Mouse (Mus musculus): ENCODE measurements around the gene Prss28.

Gene Prss28

DNA sequence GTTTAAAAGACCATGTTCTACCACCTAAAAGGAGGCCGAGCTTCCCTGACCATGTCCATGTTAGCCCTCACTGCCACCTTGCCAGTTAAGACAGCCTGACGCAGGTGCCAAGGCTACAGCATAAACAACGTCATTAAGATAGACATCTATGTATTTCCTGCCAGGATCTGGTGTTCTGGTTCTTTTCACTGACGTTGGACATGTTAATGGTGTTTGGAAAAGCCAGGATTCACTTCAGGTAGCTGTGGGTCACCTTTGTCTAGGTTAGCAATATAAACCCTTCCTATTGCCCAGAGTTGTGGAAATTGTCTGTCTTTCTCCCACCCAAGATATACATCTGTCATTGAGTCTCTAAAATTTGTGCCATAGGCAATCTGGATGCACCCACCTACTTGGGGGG is at the start of gene Prss28:
TSS of gene Prss28 (plus strand) at position 301 of the 400 bp plus-strand sequence.
- DNase-seq, result no peak

GRCm38 (mm10) chr17:25264453-25264852 is 44.0 kb upstream of the Prss28 start:
- DNase-seq, result peak; percentile 35

GRCm38 (mm10) chr17:25270795-25271335 is 37.6 kb upstream of the Prss28 start:
- DNase-seq, result no peak

DNA sequence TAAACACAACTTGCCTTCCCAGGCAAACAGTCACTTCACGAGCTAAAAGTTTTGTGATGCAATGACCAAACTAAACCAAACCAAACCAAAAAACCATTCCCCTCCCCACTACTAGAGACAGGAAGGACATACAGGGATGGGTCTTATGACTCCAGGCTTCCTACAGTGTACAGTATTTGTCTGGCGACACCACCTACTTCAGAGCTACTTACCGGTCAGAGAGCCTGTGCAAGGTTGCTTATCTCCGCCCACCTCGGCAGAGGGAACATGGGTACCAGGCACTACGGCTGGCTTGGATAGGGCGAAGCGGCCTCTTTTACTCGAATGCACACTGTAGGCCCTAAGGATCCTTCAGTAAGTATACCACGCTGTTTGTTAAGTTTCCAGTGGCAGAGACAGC is 36.1 kb upstream of the Prss28 start:
- peak; percentile 36 for DNase-seq

GRCm38 (mm10) chr17:25272951-25273705 is 35.3 kb upstream of the Prss28 start:
- DNase-seq, result peak; percentile 92

DNA sequence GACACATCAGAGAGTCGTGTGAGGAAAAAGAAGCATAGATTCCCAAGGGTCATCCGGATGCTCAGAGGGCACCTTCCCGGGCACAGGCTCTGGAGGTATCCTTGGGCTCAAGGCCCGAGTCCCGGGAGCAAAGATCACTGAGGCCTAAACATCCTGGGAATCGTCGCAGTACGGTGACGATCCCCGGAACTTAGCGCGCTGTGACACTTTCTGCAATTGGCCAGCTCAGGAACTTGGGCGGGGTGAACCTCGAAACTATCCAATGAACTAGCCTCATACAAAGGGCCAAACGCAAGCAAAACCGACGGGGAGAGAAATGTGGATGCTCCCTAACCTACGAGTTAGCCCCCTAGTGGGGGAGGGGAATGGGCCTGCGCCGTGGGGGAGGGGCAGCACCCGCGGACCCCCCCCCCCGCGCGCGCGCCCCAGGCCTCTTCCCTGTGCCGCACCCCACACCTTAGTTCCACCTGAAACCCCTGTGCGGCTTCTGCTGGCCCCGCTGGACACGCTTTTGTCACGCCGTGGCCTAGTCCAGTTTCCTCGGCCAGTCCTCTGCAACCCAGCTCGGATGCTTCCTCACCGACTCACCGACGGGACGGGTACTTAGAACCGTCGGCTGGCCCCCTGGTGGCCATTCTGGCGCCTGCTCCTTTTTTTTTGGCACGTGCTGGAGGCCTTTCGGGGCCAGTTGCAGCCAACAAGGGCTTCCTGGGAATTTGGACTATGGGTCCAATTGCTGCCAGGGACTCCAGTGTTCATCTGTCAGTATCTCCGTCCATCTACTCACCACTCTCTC is 34.5 kb upstream of the Prss28 start:
- DNase-seq, result peak; percentile 96

- DNase-seq, result no peak
Measured at GRCm38 (mm10) chr17:25274571-25275346, 33.7 kb upstream of the Prss28 start, which contains the start of gene Ube2i. Gene Ube2i (minus strand): TSS chr17:25274622.

GRCm38 (mm10) chr17:25275833-25276232 is 32.6 kb upstream of the Prss28 start:
- no peak for DNase-seq

- DNase-seq, result peak; percentile 79
Measured at GRCm38 (mm10) chr17:25282133-25282532, 26.3 kb upstream of the Prss28 start.

GRCm38 (mm10) chr17:25285033-25285432 is 23.4 kb upstream of the Prss28 start:
- DNase-seq, result peak; percentile 81

GRCm38 (mm10) chr17:25288842-25289241 is 19.6 kb upstream of the Prss28 start:
- DNase-seq, result no peak

GRCm38 (mm10) chr17:25290411-25290810 is 18.0 kb upstream of the Prss28 start:
- DNase-seq, result no peak

DNA sequence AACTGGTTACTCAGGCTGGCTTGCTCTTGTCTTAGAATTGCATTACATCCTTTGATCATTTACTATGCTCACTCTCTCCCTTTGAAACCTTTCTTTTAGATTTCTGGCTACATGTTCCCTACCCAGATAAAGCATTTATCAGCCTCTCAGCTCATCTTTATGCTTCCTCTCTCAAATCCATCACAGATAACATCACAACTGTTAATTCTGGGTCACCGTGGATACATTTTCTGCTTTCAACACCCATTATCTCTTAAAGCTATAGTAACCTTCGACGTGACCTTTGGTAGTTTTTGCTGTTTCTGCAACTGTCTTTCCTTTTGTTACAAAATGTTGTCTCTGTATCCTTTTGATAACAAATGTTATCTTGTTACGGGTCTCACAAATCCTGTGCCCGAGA is 15.0 kb upstream of the Prss28 start:
- no peak for DNase-seq

GRCm38 (mm10) chr17:25294111-25294510 is 14.3 kb upstream of the Prss28 start:
- DNase-seq, result no peak

DNA sequence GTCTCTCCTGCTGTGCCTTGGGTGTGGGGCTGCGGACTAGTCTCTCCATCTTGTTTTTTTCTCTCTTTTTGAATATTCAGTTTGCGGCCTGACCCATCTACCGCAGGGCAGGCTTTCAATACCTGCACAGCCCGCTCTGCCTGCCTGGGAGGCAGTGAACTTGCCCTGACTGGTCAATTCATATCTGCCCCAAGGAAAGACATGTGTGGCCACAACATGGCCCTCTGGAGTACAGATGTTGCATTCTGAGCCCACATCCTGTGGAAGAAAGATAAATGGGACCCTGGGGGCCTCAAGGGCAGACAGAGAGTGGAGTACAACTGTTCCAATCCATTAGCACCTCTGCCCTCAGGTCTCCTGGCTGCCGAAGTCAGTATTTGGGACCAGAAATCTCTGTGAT is 10.4 kb upstream of the Prss28 start, which contains the start of gene Prss34:
TSS of gene Prss34 (plus strand) at position 301 of the 400 bp plus-strand sequence.
- DNase-seq, result no peak

- no peak for DNase-seq
Measured at GRCm38 (mm10) chr17:25318354-25318753, 9.9 kb downstream of the Prss28 start, which contains the start of gene Prss29. Gene Prss29 (plus strand): TSS chr17:25318654.

- DNase-seq, result peak; percentile 57
Measured at GRCm38 (mm10) chr17:25320819-25321218, 12.4 kb downstream of the Prss28 start.

DNA sequence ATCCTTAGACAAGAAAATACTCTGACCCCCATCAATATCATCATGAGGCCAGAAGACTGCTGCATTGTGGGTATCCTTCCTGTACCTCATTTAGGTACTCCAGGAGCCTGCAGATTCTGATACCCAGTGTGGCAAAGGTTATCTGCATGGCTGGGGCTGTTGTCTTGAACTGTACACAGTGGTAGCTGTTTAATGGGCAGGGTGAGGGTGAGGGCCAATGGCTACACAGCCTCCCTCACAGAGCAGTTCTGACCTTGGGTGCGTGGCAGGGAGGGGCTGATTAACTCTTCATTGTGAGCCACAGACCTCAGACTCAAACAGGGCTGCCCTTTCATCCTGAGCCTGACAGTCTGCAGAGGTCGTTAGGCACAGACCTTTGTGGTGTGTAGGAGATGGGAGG is 14.5 kb downstream of the Prss28 start:
- no peak for DNase-seq

DNA sequence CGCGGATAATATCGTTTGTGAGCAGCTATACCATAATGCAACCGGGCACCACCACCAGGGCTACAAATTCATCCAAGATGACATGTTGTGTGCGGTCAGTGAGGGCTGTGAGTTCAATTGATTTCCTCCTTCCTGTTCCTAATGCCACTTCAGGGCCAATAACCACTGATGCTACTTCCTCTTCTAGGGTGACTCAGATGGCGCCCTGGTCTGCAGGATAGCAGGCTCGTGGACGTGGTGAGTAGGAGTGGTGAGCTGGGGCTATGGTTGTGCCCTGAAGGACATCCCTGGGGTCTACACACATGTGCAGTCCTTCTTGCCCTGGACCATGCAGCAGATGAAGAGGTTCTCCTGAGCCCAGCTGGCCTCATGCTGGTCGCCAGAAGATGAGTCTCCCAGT is 23.9 kb downstream of the Prss28 start:
- no peak for DNase-seq

- no peak for DNase-seq
Measured at GRCm38 (mm10) chr17:25333943-25334342, 25.5 kb downstream of the Prss28 start.

GRCm38 (mm10) chr17:25338218-25338617 is 29.8 kb downstream of the Prss28 start:
- DNase-seq, result no peak

- no peak for DNase-seq
Measured at GRCm38 (mm10) chr17:25340003-25340402, 31.6 kb downstream of the Prss28 start.

DNA sequence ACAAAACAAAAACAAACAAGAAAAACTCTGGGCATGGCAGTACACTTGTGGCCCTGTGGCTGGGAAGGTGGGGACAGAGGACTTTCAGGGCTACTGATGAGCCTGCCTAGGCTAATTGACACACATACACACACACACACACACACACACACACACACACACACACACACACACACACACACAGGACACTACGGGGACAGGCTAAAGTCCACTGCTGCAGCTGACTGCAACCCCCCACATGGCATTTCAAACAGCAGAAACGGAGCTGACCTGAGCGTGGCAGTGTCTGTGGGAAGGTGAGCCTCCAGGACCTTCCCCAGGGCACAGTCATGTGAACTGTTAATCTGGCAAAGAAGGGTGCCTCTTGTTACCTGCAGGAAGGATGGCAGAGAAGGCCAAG is 33.0 kb downstream of the Prss28 start:
- DNase-seq, result peak; percentile 5

Measured in kidney, adult 11 months (tissue).